Mouse (Mus musculus) MEL-GATA-1-ER (cell line): ENCODE results near the gene Nectin2.
A peak's percentile ranks its signal among the peaks of the same experiment; 100 is the strongest.

Source experiments
- DNase-seq: peaks from one replicate; pipeline ENCODE4 v3.0.0-alpha.2; 2012; ENCODE audit warnings: low read depth; ENCODE audit errors: extremely low read depth

The Nectin2 gene

GRCm38 (mm10) chr7:19745971-19746370 lies 4.3 kb downstream of the Nectin2 start:
- DNase-seq: no peak

- DNase-seq: no peak
Measured at GRCm38 (mm10) chr7:19744590-19745385, 5.5 kb downstream of the Nectin2 start.

- DNase-seq: no peak
Measured at GRCm38 (mm10) chr7:19743791-19744190, 6.5 kb downstream of the Nectin2 start.

GRCm38 (mm10) chr7:19742468-19742867 lies 7.8 kb downstream of the Nectin2 start:
- no peak for DNase-seq

- no peak for DNase-seq
Measured at GRCm38 (mm10) chr7:19741329-19742031, 8.8 kb downstream of the Nectin2 start.

GRCm38 (mm10) chr7:19740269-19740668 lies 10.0 kb downstream of the Nectin2 start:
- DNase-seq: no peak

- DNase-seq: no peak
Measured at GRCm38 (mm10) chr7:19738771-19739170, 11.5 kb downstream of the Nectin2 start.

GRCm38 (mm10) chr7:19736389-19737057 lies 13.8 kb downstream of the Nectin2 start:
- peak; percentile 93 for DNase-seq

GRCm38 (mm10) chr7:19734178-19734666 lies 16.1 kb downstream of the Nectin2 start:
- no peak for DNase-seq

GRCm38 (mm10) chr7:19726541-19726940 lies 23.7 kb downstream of the Nectin2 start:
- no peak for DNase-seq

GRCm38 (mm10) chr7:19724167-19724566 lies 26.1 kb downstream of the Nectin2 start:
- no peak for DNase-seq

- no peak for DNase-seq
Measured at GRCm38 (mm10) chr7:19722754-19723195, 27.5 kb downstream of the Nectin2 start.

GRCm38 (mm10) chr7:19719200-19719599 lies 31.1 kb downstream of the Nectin2 start:
- no peak for DNase-seq

- DNase-seq: no peak
Measured at GRCm38 (mm10) chr7:19718297-19718952, 31.9 kb downstream of the Nectin2 start.

- DNase-seq: no peak
Measured at GRCm38 (mm10) chr7:19717346-19717745, 32.9 kb downstream of the Nectin2 start.

GRCm38 (mm10) chr7:19716822-19717221 lies 33.5 kb downstream of the Nectin2 start:
- no peak for DNase-seq

GRCm38 (mm10) chr7:19716055-19716682 lies 34.1 kb downstream of the Nectin2 start:
- DNase-seq: no peak

GRCm38 (mm10) chr7:19715239-19716054 lies 34.8 kb downstream of the Nectin2 start, which contains the start of gene Tomm40:
Gene Tomm40, minus strand, starts transcription at chr7:19715438.
- DNase-seq: peak; percentile 100

- DNase-seq: no peak
Measured at GRCm38 (mm10) chr7:19714836-19715235, 35.4 kb downstream of the Nectin2 start.

GRCm38 (mm10) chr7:19713598-19713997 lies 36.7 kb downstream of the Nectin2 start:
- no peak for DNase-seq
